8 mouse cellular contexts compared by ENCODE assay signal in genomic region chr10:127122784-127123435, GRCm38 (mm10). TPM values are rescaled to one million over a fixed set of nuclear protein-coding genes. Genes with fewer than 3 reads are reported as not detected.
DNase-seq lines count a peak whose midpoint lies in the region; ATAC-seq lines count a peak whose summit lies in the region.

No protein-coding gene starts in this region.

- no peak; the same call in 1 of the 2 replicates for ATAC-seq in lung, embryonic 16.5 days (ENCODE audit: low read depth)
- ATAC-seq in neural tube, embryonic 11.5 days (ENCODE audit: insufficient read depth, low FRiP score, low TSS enrichment), result no peak

- H3K4me3 ChIP-seq in lung, embryonic 16.5 days (ENCODE audit: low read length), result peak overlapping the region; percentile 28
- peak overlapping the region; percentile 19 for H3K4me3 ChIP-seq in neural tube, embryonic 11.5 days (ENCODE audit: low read depth, low read length)

- no peaks in the 10 kb centered on the region for H3K27me3 ChIP-seq in lung, embryonic 16.5 days (ENCODE audit: control insufficient read depth, insufficient read depth, low read depth, low read length)
- H3K27me3 ChIP-seq in neural tube, embryonic 11.5 days (ENCODE audit: control insufficient read depth, insufficient read depth, low read length), result no peaks in the 10 kb centered on the region

- no peaks in the 10 kb centered on the region for H3K9me3 ChIP-seq in lung, embryonic 16.5 days (ENCODE audit: control insufficient read depth, low read length)
- no peaks in the 10 kb centered on the region for H3K9me3 ChIP-seq in neural tube, embryonic 11.5 days (ENCODE audit: control insufficient read depth, low read length)

- H3K27ac ChIP-seq in lung, embryonic 16.5 days (ENCODE audit: low read length), result no peak overlapping the region
- H3K27ac ChIP-seq in neural tube, embryonic 11.5 days (ENCODE audit: low read depth, low read length), result 0 out of 2 replicates have a peak overlapping the region, but pooled peaks have one; percentile 34

- H3K9ac ChIP-seq in lung, embryonic 16.5 days (ENCODE audit: low read length), result peak overlapping the region; percentile 27; the same call in 1 of the 2 replicates
- peak overlapping the region; percentile 39; the same call in 1 of the 2 replicates for H3K9ac ChIP-seq in neural tube, embryonic 11.5 days (ENCODE audit: low read length)

- H3K4me1 ChIP-seq in lung, embryonic 16.5 days (replicated peaks; ENCODE audit: control insufficient read depth, insufficient read depth, low read length), result peaks cover 13% of the 10 kb centered on the region
- peaks cover 15% of the 10 kb centered on the region for H3K4me1 ChIP-seq in neural tube, embryonic 11.5 days (ENCODE audit: control insufficient read depth, insufficient read depth, low read length)

- DNase-seq in lung, postnatal 4 days, result no peak
- DNase-seq in cerebellum, postnatal 14 days, result peak; percentile 61 to 70
- peak; percentile 43 to 68 for DNase-seq in frontal cortex, postnatal 36 days (ENCODE audit: low spot score in 2 of 2)
- DNase-seq in left cerebral cortex, postnatal 4 days, result peak; percentile 23
- DNase-seq in neural tube, embryonic 11.5 days (ENCODE audit: low spot score), result peak; percentile 54
- no peak for DNase-seq in thymus, postnatal 0 days (ENCODE audit: low spot score)
- DNase-seq in yolk sac, embryonic 10.5 days (ENCODE audit: low spot score), result no peak

- intact Hi-C loops in left cerebral cortex, postnatal 4 days (cut with DNase I), result loop anchor here (5.0 kb wide), 1 partner anchor 44 kb away; the partner anchor contains the start of gene B4galnt1

- H3K4me2 ChIP-seq in lung, embryonic 16.5 days (ENCODE audit: low read depth, low read length), result peak overlapping the region; percentile 50
- H3K4me2 ChIP-seq in neural tube, embryonic 11.5 days (ENCODE audit: low read depth), result peak overlapping the region; percentile 49

- H3K36me3 ChIP-seq in lung, embryonic 16.5 days (ENCODE audit: control insufficient read depth, insufficient read depth, low read length), result peaks cover 6% of the 10 kb centered on the region
- H3K36me3 ChIP-seq in neural tube, embryonic 11.5 days (ENCODE audit: control insufficient read depth, insufficient read depth, low read length), result 0 out of 2 replicates have a peak, but pooled peaks cover 4% of the 10 kb centered on the region

- 18% methylated on average over 13 of the region's 13 CpGs for WGBS in lung, embryonic 16.5 days
- 12% methylated on average over 13 of the region's 13 CpGs for WGBS in neural tube, embryonic 11.5 days

RNA-seq across cellular contexts. Expression of gene Os9, which starts 2.0 kb away (rescaled TPM):
- polyA plus RNA-seq in lung, embryonic 16.5 days (2015; fragmentation: Nextera tagmentation; extraction: Ambion mirVana), result 108 and 111 TPM in 2 replicates
- total RNA-seq in left cerebral cortex, postnatal 4 days (2021), result 10 to 100 TPM; 86.3 to 90.7 TPM
- polyA plus RNA-seq in neural tube, embryonic 11.5 days (2014; fragmentation: Nextera tagmentation; extraction: Ambion mirVana), result 56.2 and 68.9 TPM in 2 replicates
- polyA plus RNA-seq in thymus, postnatal 0 days (2015; fragmentation: Nextera tagmentation; extraction: Ambion mirVana), result 90.9 and 95.4 TPM in 2 replicates

RNA-seq across cellular contexts. Expression of gene B4galnt1, which starts 42.1 kb away (rescaled TPM):
- polyA plus RNA-seq in lung, embryonic 16.5 days (2015; fragmentation: Nextera tagmentation; extraction: Ambion mirVana), result 3.5 and 5.2 TPM in 2 replicates
- 100 to 1,000 TPM in 1 of 2 experiments, 10 to 100 TPM in 1; 99.8 to 109 TPM for total RNA-seq in left cerebral cortex, postnatal 4 days (2021)
- polyA plus RNA-seq in neural tube, embryonic 11.5 days (2014; fragmentation: Nextera tagmentation; extraction: Ambion mirVana), result 17.3 and 19.9 TPM in 2 replicates
- polyA plus RNA-seq in thymus, postnatal 0 days (2015; fragmentation: Nextera tagmentation; extraction: Ambion mirVana), result 39.2 and 48.6 TPM in 2 replicates

RNA-seq across cellular contexts. Expression of gene Agap2, which starts 47.8 kb away (rescaled TPM):
- polyA plus RNA-seq in lung, embryonic 16.5 days (2015; fragmentation: Nextera tagmentation; extraction: Ambion mirVana), result 0.04 and 0.58 TPM in 2 replicates
- 100 to 1,000 TPM; 384 to 394 TPM for total RNA-seq in left cerebral cortex, postnatal 4 days (2021)
- 0.94 and 1.4 TPM in 2 replicates for polyA plus RNA-seq in neural tube, embryonic 11.5 days (2014; fragmentation: Nextera tagmentation; extraction: Ambion mirVana)
- polyA plus RNA-seq in thymus, postnatal 0 days (2015; fragmentation: Nextera tagmentation; extraction: Ambion mirVana), result 12.3 and 13.5 TPM in 2 replicates

RNA-seq across cellular contexts. Expression of gene Tspan31, which starts 52.8 kb away (rescaled TPM):
- 165 and 169 TPM in 2 replicates for polyA plus RNA-seq in lung, embryonic 16.5 days (2015; fragmentation: Nextera tagmentation; extraction: Ambion mirVana)
- 10 to 100 TPM; 49.9 to 54.4 TPM for total RNA-seq in left cerebral cortex, postnatal 4 days (2021)
- 96.5 and 99.9 TPM in 2 replicates for polyA plus RNA-seq in neural tube, embryonic 11.5 days (2014; fragmentation: Nextera tagmentation; extraction: Ambion mirVana)
- polyA plus RNA-seq in thymus, postnatal 0 days (2015; fragmentation: Nextera tagmentation; extraction: Ambion mirVana), result 49.9 and 60.5 TPM in 2 replicates

RNA-seq across cellular contexts. Expression of gene Slc26a10, which starts 57.5 kb away (rescaled TPM):
- polyA plus RNA-seq in lung, embryonic 16.5 days (2015; fragmentation: Nextera tagmentation; extraction: Ambion mirVana), result 0.88 and 1.1 TPM in 2 replicates
- total RNA-seq in left cerebral cortex, postnatal 4 days (2021), result under 1 TPM; 0.83 to 0.88 TPM
- polyA plus RNA-seq in neural tube, embryonic 11.5 days (2014; fragmentation: Nextera tagmentation; extraction: Ambion mirVana), result 0.36 and 0.89 TPM in 2 replicates
- 1.6 and 2.6 TPM in 2 replicates for polyA plus RNA-seq in thymus, postnatal 0 days (2015; fragmentation: Nextera tagmentation; extraction: Ambion mirVana)

Comparison
In these comparisons a context has a peak if more than half of its experiments do, and no peak if none do; other contexts are left out.
1. DNase-seq: peak in cerebellum, postnatal 14 days (2 of 2), frontal cortex, postnatal 36 days (2 of 2), left cerebral cortex, postnatal 4 days (single experiment) and neural tube, embryonic 11.5 days (single experiment); none in lung, postnatal 4 days (0 of 2), thymus, postnatal 0 days (single experiment) and yolk sac, embryonic 10.5 days (single experiment).